10 mouse cellular contexts compared by ENCODE assay signal in the genomic region with DNA sequence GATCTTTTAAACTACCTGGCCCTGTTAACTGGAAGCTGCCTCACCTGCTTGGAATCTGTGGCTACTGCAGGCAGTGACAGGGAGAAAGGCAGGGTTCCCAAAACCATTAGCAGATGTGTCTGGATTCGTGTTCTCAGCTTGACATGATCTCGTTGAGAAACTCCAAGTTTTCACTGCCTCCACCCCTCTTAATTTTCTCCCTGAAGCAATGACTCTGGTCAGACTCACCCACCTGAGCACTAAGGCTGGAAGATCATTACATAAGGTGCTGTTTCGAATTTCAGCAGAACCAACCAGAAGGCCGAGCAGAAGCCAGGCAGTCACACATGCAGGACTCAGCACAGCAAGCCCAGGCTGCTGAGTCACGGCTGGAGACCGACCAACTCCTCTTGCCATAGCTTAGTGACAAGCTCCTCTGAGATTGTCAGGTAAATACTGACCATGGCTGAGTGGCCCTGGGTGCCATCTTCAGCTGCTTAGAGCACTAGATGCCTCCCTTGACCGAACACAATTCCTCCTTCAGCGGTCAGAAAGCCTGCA. TPM values are rescaled to one million over a fixed set of nuclear protein-coding genes. Genes with fewer than 3 reads are reported as not detected.
DNase-seq lines count a peak whose midpoint lies in the region; TF ChIP-seq lines count a peak whose summit lies in the region.
"Had no signal": no experiment of that assay in that cellular context is flagged by ENCODE, and none has a peak within 500 bp of the region (broad histone marks: within the 10 kb centered on the region; RNA-seq: fewer than 3 reads in every experiment).

No protein-coding gene starts in this region.

- WGBS in kidney, adult 2 months, result 85% methylated on average over 8 of the region's 8 CpGs
- WGBS in heart, embryonic 10.5 days, result 86% methylated on average over 8 of the region's 8 CpGs

- no peak for TF ChIP-seq POLR2A in kidney, adult 2 months (IDR thresholded peaks at IDR 0.05; ENCODE audit: low read depth, low read length)

- H3K36me3 ChIP-seq in kidney, adult 2 months (ENCODE audit: control insufficient read depth, insufficient read depth, low read length), result no peaks in the 10 kb centered on the region
- peaks cover 39% of the 10 kb centered on the region for H3K36me3 ChIP-seq in heart, embryonic 10.5 days

- no peak for TF ChIP-seq CTCF in kidney, adult 2 months (conservative IDR thresholded peaks at IDR 0.05; ENCODE audit: insufficient read depth, insufficient read length, low read depth, low read length)

- H3K9me3 ChIP-seq in heart, embryonic 10.5 days, result no peaks in the 10 kb centered on the region
- H3K9me3 ChIP-seq: hindbrain, embryonic 13.5 days had no signal

- no peaks in the 10 kb centered on the region for H3K4me1 ChIP-seq in kidney, adult 2 months (ENCODE audit: control insufficient read depth, insufficient read depth, low read length)
- H3K4me1 ChIP-seq in heart, embryonic 10.5 days, result peaks cover 12% of the 10 kb centered on the region

- no peaks in the 10 kb centered on the region for H3K27me3 ChIP-seq in kidney, adult 2 months (replicated peaks; ENCODE audit: control insufficient read depth, insufficient read depth, low read length)
- no peaks in the 10 kb centered on the region for H3K27me3 ChIP-seq in heart, embryonic 10.5 days (ENCODE audit: insufficient read depth, poor library complexity, severe bottlenecking)
- H3K27me3 ChIP-seq: hindbrain, embryonic 13.5 days had no signal

- H3K27ac ChIP-seq in kidney, adult 2 months (ENCODE audit: insufficient read depth, low read depth, low read length), result no peak overlapping the region
- H3K27ac ChIP-seq in heart, embryonic 10.5 days, result no peak overlapping the region
- H3K27ac ChIP-seq: hindbrain, embryonic 13.5 days had no signal

- no peak overlapping the region for H3K4me3 ChIP-seq in kidney, adult 2 months (ENCODE audit: insufficient read depth, low read depth, low read length)
- H3K4me3 ChIP-seq in heart, embryonic 10.5 days, result no peak overlapping the region
- H3K4me3 ChIP-seq: hindbrain, embryonic 13.5 days had no signal

- peak; percentile 33 for DNase-seq in kidney, adult 11 months
- no peak for DNase-seq in kidney, adult 2 months
- DNase-seq in cerebellum, adult 18-20 months, result peak; percentile 76 to 84
- peak; percentile 22 to 41 for DNase-seq in gastrocnemius, postnatal 36 days
- DNase-seq in left cerebral cortex, postnatal 36 days (ENCODE audit: low spot score in 2 of 2), result peak; percentile 70 to 78
- DNase-seq in ovary, postnatal 14 days (ENCODE audit: low spot score), result no peak
- DNase-seq in heart, postnatal 4 days, result no peak
- DNase-seq in heart, embryonic 10.5 days (ENCODE audit: low spot score), result no peak
- DNase-seq: thymus, postnatal 4 days had no signal

- intact Hi-C loops in gastrocnemius, postnatal 36 days (cut with DNase I), result loop anchor here (5.0 kb wide), 2 partner anchors 33 to 278 kb away; no protein-coding TSS in a partner anchor
- intact Hi-C loops in left cerebral cortex, postnatal 36 days (cut with DNase I), result loop anchor here (5.0 kb wide), 2 partner anchors 38 to 283 kb away; partner anchors contain the start of gene Vgll4

RNA-seq across cellular contexts. Expression of gene Tamm41, which starts 32.3 kb away (rescaled TPM):
- 28.4 and 33.0 TPM in 2 replicates for polyA plus RNA-seq in kidney, adult 2 months (2012; rRNA removed)
- 1 to 10 TPM; 6.5 to 8.3 TPM for total RNA-seq in gastrocnemius, postnatal 36 days (2021)
- total RNA-seq in left cerebral cortex, postnatal 36 days (2021), result 10 to 100 TPM; 19.0 to 19.7 TPM
- 10 to 100 TPM; 23.3 to 25.3 TPM for total RNA-seq in heart, postnatal 4 days (2021)
- 51.9 and 70.3 TPM in 2 replicates for polyA plus RNA-seq in heart, embryonic 10.5 days (2016; fragmentation: Nextera tagmentation; extraction: Ambion mirVana)

RNA-seq across cellular contexts. Expression of gene Vgll4, which starts 35.6 kb away (rescaled TPM):
- 60.5 and 66.6 TPM in 2 replicates for polyA plus RNA-seq in kidney, adult 2 months (2012; rRNA removed)
- 10 to 100 TPM; 13.4 to 14.5 TPM for total RNA-seq in gastrocnemius, postnatal 36 days (2021)
- 10 to 100 TPM; 58.5 to 68.8 TPM for total RNA-seq in left cerebral cortex, postnatal 36 days (2021)
- total RNA-seq in heart, postnatal 4 days (2021), result 10 to 100 TPM; 37.4 to 40.4 TPM
- 58.5 and 76.8 TPM in 2 replicates for polyA plus RNA-seq in heart, embryonic 10.5 days (2016; fragmentation: Nextera tagmentation; extraction: Ambion mirVana)

Comparison
In these comparisons a context has a peak if more than half of its experiments do, and no peak if none do; other contexts are left out.
1. DNase-seq: peak in kidney, adult 11 months (single experiment), cerebellum, adult 18-20 months (2 of 2), gastrocnemius, postnatal 36 days (2 of 2) and left cerebral cortex, postnatal 36 days (2 of 2); none in kidney, adult 2 months (single experiment), ovary, postnatal 14 days (single experiment), heart, postnatal 4 days (single experiment) and heart, embryonic 10.5 days (single experiment).